Mouse (Mus musculus) myocyte (in vitro differentiated cells): Measurements from ENCODE around the gene Gsk3b. TPM values are rescaled to one million over a fixed set of nuclear protein-coding genes. Genes with fewer than 3 reads are reported as not detected.

Source experiments
- H3K27me3 ChIP-seq: one replicate; pipeline ENCODE4 v1.6.1; 2011; ENCODE audit not compliant: control insufficient read depth, insufficient read depth, insufficient read length
- H3K36me3 ChIP-seq: one replicate; pipeline ENCODE4 v1.6.1; 2011; ENCODE audit not compliant: control insufficient read depth, insufficient read depth
- H3K4me2 ChIP-seq: one replicate; pipeline ENCODE4 v1.6.1; 2011; ENCODE audit warnings: low read depth, control low read depth
- H3K4me3 ChIP-seq: one replicate; pipeline ENCODE4 v1.5.1; 2011; ENCODE audit warnings: mild to moderate bottlenecking, control low read depth, moderate library complexity
- H3K79me2 ChIP-seq: one replicate; pipeline ENCODE4 v1.6.1; 2011; ENCODE audit not compliant: control insufficient read depth, insufficient read depth
- H3ac ChIP-seq: one replicate; pipeline ENCODE4 v1.6.1; 2011; ENCODE audit not compliant: control insufficient read depth, insufficient read length
- CEBPB ChIP-seq: IDR thresholded peaks from 2 replicates; pipeline ENCODE4 v1.6.1; 2011; ENCODE audit warnings: mild to moderate bottlenecking, moderate library complexity; ENCODE audit not compliant: poor library complexity, insufficient read depth, severe bottlenecking
- E2F4 ChIP-seq: IDR thresholded peaks from one replicate; pipeline ENCODE4 v1.6.1; 2011; ENCODE audit warnings: mild to moderate bottlenecking, control low read depth, moderate library complexity; ENCODE audit not compliant: insufficient read depth
- MAX ChIP-seq: IDR thresholded peaks from one replicate; pipeline ENCODE4 v1.6.1; 2011; ENCODE audit warnings: low read depth, mild to moderate bottlenecking, control low read depth
- MYOD1 ChIP-seq, 3 experiments: IDR thresholded peaks; one replicate each; pipeline ENCODE4 v1.6.1; 2011; ENCODE audit warnings: control low read depth in 2 of 3, low read depth in 2 of 3, mild to moderate bottlenecking in 2 of 3, moderate library complexity in 1 of 3; ENCODE audit not compliant: insufficient read length in 2 of 3, control insufficient read depth in 1 of 3
- MYOG ChIP-seq, 3 experiments: IDR thresholded peaks; one replicate each; pipeline ENCODE4 v1.6.1; 2011; ENCODE audit warnings: control low read depth in 2 of 3, low read depth in 2 of 3, mild to moderate bottlenecking in 2 of 3; ENCODE audit not compliant: insufficient read length in 2 of 3, control insufficient read depth in 1 of 3, insufficient read depth in 1 of 3
- POLR2A ChIP-seq: IDR thresholded peaks from one replicate; pipeline ENCODE4 v1.6.1; 2011; ENCODE audit warnings: low read depth, mild to moderate bottlenecking, control low read depth, moderate library complexity; ENCODE audit not compliant: insufficient read length
- POLR2AphosphoS2 ChIP-seq: IDR thresholded peaks from one replicate; pipeline ENCODE4 v1.6.1; 2011; ENCODE audit warnings: low read depth, control low read depth; ENCODE audit not compliant: insufficient read length
- REST ChIP-seq: IDR thresholded peaks from one replicate; pipeline ENCODE4 v1.6.1; 2011; ENCODE audit warnings: mild to moderate bottlenecking, control low read depth, moderate library complexity; ENCODE audit not compliant: insufficient read depth, insufficient read length
- SRF ChIP-seq: IDR thresholded peaks from one replicate; pipeline ENCODE4 v1.6.1; 2011; ENCODE audit warnings: low read depth; ENCODE audit not compliant: control insufficient read depth, insufficient read length
- TCF12 ChIP-seq: IDR thresholded peaks from one replicate; pipeline ENCODE4 v1.6.1; 2011; ENCODE audit warnings: mild to moderate bottlenecking, control low read depth; ENCODE audit not compliant: poor library complexity, insufficient read depth, severe bottlenecking
- TCF3 ChIP-seq: IDR thresholded peaks from one replicate; pipeline ENCODE4 v1.6.1; 2011; ENCODE audit warnings: low read depth, control low read depth; ENCODE audit not compliant: insufficient read length
- USF1 ChIP-seq: IDR thresholded peaks from one replicate; pipeline ENCODE4 v1.6.1; 2011; ENCODE audit warnings: low read depth, mild to moderate bottlenecking, control low read depth, moderate library complexity
- polyA plus RNA-seq: library from polyadenylated mRNA; unstranded; fragments of >200 nt; fragmentation: generic; extraction: Trizol; gene quantifications from one replicate; pipeline ENCODE4 v1.2.1, GENCODE M21; 2012; ENCODE audit warnings: missing spikeins

Gene Gsk3b
- polyA plus RNA-seq, 1 experiment: 18.7 TPM

GRCm38 (mm10) chr16:38132210-38132609 is 43.4 kb downstream of the Gsk3b start:
- no peaks in the 10 kb centered on the region for H3K27me3 ChIP-seq
- peaks cover 99% of the 10 kb centered on the region for H3K79me2 ChIP-seq
- H3K4me2 ChIP-seq: no peak overlapping the region
- TF ChIP-seq CEBPB (no peak), REST (no peak), POLR2A (no peak), USF1 (no peak)
- H3K4me3 ChIP-seq: no peak overlapping the region
- H3ac ChIP-seq: no peak overlapping the region
- no peaks in the 10 kb centered on the region for H3K36me3 ChIP-seq

GRCm38 (mm10) chr16:38137296-38137695 is 48.5 kb downstream of the Gsk3b start:
- no peak overlapping the region for H3K4me2 ChIP-seq
- peaks cover 99% of the 10 kb centered on the region for H3K79me2 ChIP-seq
- TF ChIP-seq MYOG (IDR thresholded peaks at IDR 0.05; ENCODE audit: control insufficient read depth in 1 of 3, insufficient read depth in 1 of 3, insufficient read length in 2 of 3, low read depth in 2 of 3) (no peak), SRF (no peak), TCF3 (no peak), POLR2AphosphoS2 (no peak), CEBPB (no peak), TCF12 (no peak), MYOD1 (IDR thresholded peaks at IDR 0.05; ENCODE audit: control insufficient read depth in 1 of 3, insufficient read length in 2 of 3, low read depth in 2 of 3) (no peak), USF1 (no peak), MAX (no peak), E2F4 (no peak), REST (no peak), POLR2A (no peak)
- H3K36me3 ChIP-seq: no peaks in the 10 kb centered on the region
- H3K4me3 ChIP-seq: no peak overlapping the region
- H3K27me3 ChIP-seq: no peaks in the 10 kb centered on the region
- H3ac ChIP-seq: no peak overlapping the region

- no peak overlapping the region for H3K4me3 ChIP-seq
- H3K36me3 ChIP-seq: peaks cover 13% of the 10 kb centered on the region
- no peaks in the 10 kb centered on the region for H3K27me3 ChIP-seq
- H3K79me2 ChIP-seq: peaks cover 99% of the 10 kb centered on the region
- H3ac ChIP-seq: no peak overlapping the region
- no peak overlapping the region for H3K4me2 ChIP-seq
- no peak for TF ChIP-seq MYOD1 (IDR thresholded peaks at IDR 0.05; ENCODE audit: control insufficient read depth in 1 of 3, insufficient read length in 2 of 3, low read depth in 2 of 3)
These were observed 56.1 kb downstream of the Gsk3b start for GRCm38 (mm10) chr16:38144898-38145297.

GRCm38 (mm10) chr16:38150555-38150954 is 61.8 kb downstream of the Gsk3b start:
- peaks cover 95% of the 10 kb centered on the region for H3K79me2 ChIP-seq
- no peak overlapping the region for H3ac ChIP-seq
- H3K4me2 ChIP-seq: no peak overlapping the region
- TF ChIP-seq MAX (no peak), TCF3 (no peak), E2F4 (no peak), POLR2AphosphoS2 (no peak), REST (no peak), MYOD1 (IDR thresholded peaks at IDR 0.05; ENCODE audit: control insufficient read depth in 1 of 3, insufficient read length in 2 of 3, low read depth in 2 of 3) (no peak), MYOG (IDR thresholded peaks at IDR 0.05; ENCODE audit: control insufficient read depth in 1 of 3, insufficient read depth in 1 of 3, insufficient read length in 2 of 3, low read depth in 2 of 3) (no peak), POLR2A (no peak), USF1 (no peak), TCF12 (no peak), SRF (no peak), CEBPB (no peak)
- no peak overlapping the region for H3K4me3 ChIP-seq
- H3K36me3 ChIP-seq: peaks cover 12% of the 10 kb centered on the region
- H3K27me3 ChIP-seq: no peaks in the 10 kb centered on the region

DNA sequence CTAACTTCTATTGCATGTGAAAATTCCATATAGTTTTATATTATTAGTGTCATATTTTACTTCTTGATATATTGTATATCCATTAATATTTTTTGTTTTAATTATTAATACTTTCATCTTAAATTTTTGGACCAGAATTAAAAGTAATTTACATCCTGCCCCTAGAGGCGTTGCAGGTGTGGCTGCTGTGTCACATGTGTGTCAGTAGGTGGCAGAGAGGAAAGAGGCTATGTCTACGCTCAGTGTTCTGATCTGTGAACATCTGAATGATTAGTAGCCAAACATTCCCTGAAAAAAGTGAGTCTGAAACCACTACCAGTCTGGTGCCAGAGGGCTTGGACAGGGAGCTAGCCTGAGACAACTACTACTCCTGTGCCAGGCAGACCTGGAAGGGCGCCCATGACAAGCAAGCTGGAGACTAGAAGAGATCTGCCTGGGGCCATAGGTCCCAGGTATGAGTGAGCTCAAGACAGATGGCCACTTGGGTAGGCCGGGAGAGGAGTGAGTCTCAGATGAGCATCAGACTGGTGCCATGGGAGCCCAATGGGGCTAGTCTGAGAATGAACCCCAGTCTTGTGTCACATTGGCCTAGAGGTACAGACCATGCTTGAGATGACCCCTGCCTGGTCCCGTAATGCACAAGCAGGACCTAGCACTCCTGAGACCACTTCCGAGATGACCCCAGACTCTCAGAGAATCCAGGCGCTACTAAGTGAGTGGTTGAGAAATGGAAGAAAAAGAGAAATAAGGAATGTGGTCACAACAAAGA is 69.2 kb downstream of the Gsk3b start:
- Histone ChIP-seq H3ac (no peak overlapping the region), H3K27me3 (no peaks in the 10 kb centered on the region), H3K79me2 (peaks cover 100% of the 10 kb centered on the region), H3K4me3 (no peak overlapping the region), H3K36me3 (no peaks in the 10 kb centered on the region), H3K4me2 (no peak overlapping the region)
- no peak for TF ChIP-seq POLR2A
- no peak for TF ChIP-seq POLR2AphosphoS2
- no peak for TF ChIP-seq CEBPB
- TF ChIP-seq E2F4: no peak
- no peak for TF ChIP-seq MAX
- no peak for TF ChIP-seq SRF
- TF ChIP-seq MYOG (IDR thresholded peaks at IDR 0.05; ENCODE audit: control insufficient read depth in 1 of 3, insufficient read depth in 1 of 3, insufficient read length in 2 of 3, low read depth in 2 of 3): no peak
